Mouse (Mus musculus) ES-Bruce4 (cell line): ENCODE data around the gene Ppp1r15b.

Experiments used
- CTCF ChIP-seq: IDR thresholded peaks from one replicate; pipeline ENCODE4 v1.8.1; 2011; ENCODE audit warnings: low read depth, low read length
- EP300 ChIP-seq: IDR thresholded peaks from 2 replicates; pipeline ENCODE4 v1.6.1; 2011; ENCODE audit warnings: low read depth, low read length; ENCODE audit not compliant: insufficient read depth

GRCm38 (mm10) chr1:133121246-133121645, 9.7 kb upstream of the Ppp1r15b start:
- TF ChIP-seq CTCF = no peak
- no peak for TF ChIP-seq EP300
